In the genomic region with DNA sequence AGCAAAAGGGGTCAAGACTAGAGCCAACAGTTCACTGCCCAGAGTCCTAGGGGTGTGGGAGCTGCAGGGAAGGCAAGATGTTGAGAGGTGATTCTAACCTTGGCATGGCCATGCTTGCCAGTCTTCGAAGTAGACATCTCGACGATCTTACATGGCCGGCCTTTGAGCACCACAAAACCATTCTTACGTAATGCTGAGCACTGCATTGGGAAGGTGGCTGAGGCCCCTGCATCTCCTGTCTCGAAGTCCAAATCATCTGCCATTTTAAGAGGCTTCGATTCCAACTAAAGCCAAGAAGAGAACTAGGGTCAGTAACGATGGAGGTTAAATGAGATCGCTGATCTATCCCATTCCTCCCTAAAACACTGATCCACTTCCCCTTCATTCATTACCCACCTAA, we compare ENCODE assay signal across 8 mouse cellular contexts. TPM values are rescaled to one million over a fixed set of nuclear protein-coding genes. Genes with fewer than 3 reads are reported as not detected.
DNase-seq lines count a peak whose midpoint lies in the region; ATAC-seq and TF ChIP-seq lines count a peak whose summit lies in the region.

No protein-coding gene starts in this region.

- peaks cover 43% of the 10 kb centered on the region for H3K36me3 ChIP-seq in limb, embryonic 15.5 days
- H3K36me3 ChIP-seq in stomach, postnatal 0 days (ENCODE audit: control insufficient read depth, insufficient read depth, low read length): peaks cover 21% of the 10 kb centered on the region

- 81% methylated on average over 9 of the region's 9 CpGs for WGBS in limb, embryonic 15.5 days
- whole genome bisulfite sequencing in stomach, postnatal 0 days: 73% methylated on average over 9 of the region's 9 CpGs

- no peak for TF ChIP-seq EP300 in stomach, postnatal 0 days (optimal IDR thresholded peaks at IDR 0.05)

- no peaks in the 10 kb centered on the region for H3K9me3 ChIP-seq in limb, embryonic 15.5 days
- H3K9me3 ChIP-seq in stomach, postnatal 0 days (ENCODE audit: control insufficient read depth, low read length): no peaks in the 10 kb centered on the region

- H3K27ac ChIP-seq in gastrocnemius, adult 2 months: peak overlapping the region; percentile 96
- H3K27ac ChIP-seq in limb, embryonic 15.5 days: peak overlapping the region; percentile 96
- H3K27ac ChIP-seq in stomach, postnatal 0 days (replicated peaks): peak overlapping the region; percentile 98

- no peak for ATAC-seq in limb, embryonic 15.5 days (ENCODE audit: insufficient number of reproducible peaks, low FRiP score, low TSS enrichment, low read depth)
- ATAC-seq in stomach, postnatal 0 days (ENCODE audit: low FRiP score, low TSS enrichment): no peak

- 0 out of 2 replicates have a peak overlapping the region, but pooled peaks have one; percentile 91 for H3K9ac ChIP-seq in limb, embryonic 15.5 days
- peak overlapping the region; percentile 43 for H3K9ac ChIP-seq in stomach, postnatal 0 days (ENCODE audit: low read length)

- peak; percentile 19 for DNase-seq in gastrocnemius, adult 2 months
- no peak for DNase-seq in gastrocnemius, postnatal 25 days
- peak; percentile 14 for DNase-seq in thymus, postnatal 4 days
- no peak for DNase-seq in thymus, adult 18-20 months
- no peak for DNase-seq in stomach, postnatal 0 days (ENCODE audit: low spot score)
- DNase-seq in MN1 (ENCODE audit: low spot score): no peak
- no peak for DNase-seq in layer of hippocampus, adult 9-10 months (ENCODE audit: low spot score)

- no peak for TF ChIP-seq CTCF in gastrocnemius, adult 2 months (IDR thresholded peaks at IDR 0.05)
- no peak for TF ChIP-seq CTCF in stomach, postnatal 0 days (IDR thresholded peaks at IDR 0.05; ENCODE audit: low read depth)

- peak overlapping the region; percentile 84 for H3K4me2 ChIP-seq in limb, embryonic 15.5 days
- peak overlapping the region; percentile 96 for H3K4me2 ChIP-seq in stomach, postnatal 0 days (replicated peaks; ENCODE audit: low read depth)

- H3K27me3 ChIP-seq in limb, embryonic 15.5 days: no peaks in the 10 kb centered on the region
- H3K27me3 ChIP-seq in stomach, postnatal 0 days (ENCODE audit: control insufficient read depth, insufficient read depth, low read length): no peaks in the 10 kb centered on the region

- intact Hi-C loops in gastrocnemius, adult 2 months (cut with DNase I): loop anchor here (10.0 kb wide), 1 partner anchor 814 kb away; no protein-coding TSS in a partner anchor

- peak overlapping the region; percentile 97 for H3K4me3 ChIP-seq in gastrocnemius, adult 2 months
- peak overlapping the region; percentile 94 for H3K4me3 ChIP-seq in limb, embryonic 15.5 days
- peak overlapping the region; percentile 94; the same call in 1 of the 2 replicates for H3K4me3 ChIP-seq in stomach, postnatal 0 days (ENCODE audit: low read depth, low read length)

- peaks cover 40% of the 10 kb centered on the region for H3K4me1 ChIP-seq in limb, embryonic 15.5 days
- 0 out of 2 replicates have a peak, but pooled peaks cover 5% of the 10 kb centered on the region for H3K4me1 ChIP-seq in stomach, postnatal 0 days (replicated peaks; ENCODE audit: control insufficient read depth, insufficient read depth)

RNA-seq across cellular contexts. Expression of gene Eif5a, which starts 2.7 kb away (rescaled TPM):
- 100 to 1,000 TPM; 413 to 433 TPM for total RNA-seq in gastrocnemius, adult 2 months (2021)
- total RNA-seq in gastrocnemius, postnatal 25 days (2021): 100 to 1,000 TPM; 417 to 422 TPM
- polyA plus RNA-seq in limb, embryonic 15.5 days (2015; fragmentation: Nextera tagmentation; extraction: Ambion mirVana): 1,601 and 1,681 TPM in 2 replicates
- 1,169 and 1,205 TPM in 2 replicates for polyA plus RNA-seq in stomach, postnatal 0 days (2015; fragmentation: Nextera tagmentation; extraction: Ambion mirVana)

RNA-seq across cellular contexts. Expression of gene Gps2, which starts 5.4 kb away (rescaled TPM):
- total RNA-seq in gastrocnemius, adult 2 months (2021): 10 to 100 TPM; 47.1 to 49.6 TPM
- 10 to 100 TPM; 34.6 to 35.2 TPM for total RNA-seq in gastrocnemius, postnatal 25 days (2021)
- polyA plus RNA-seq in limb, embryonic 15.5 days (2015; fragmentation: Nextera tagmentation; extraction: Ambion mirVana): 71.5 and 77.1 TPM in 2 replicates
- 40.6 and 43.3 TPM in 2 replicates for polyA plus RNA-seq in stomach, postnatal 0 days (2015; fragmentation: Nextera tagmentation; extraction: Ambion mirVana)

RNA-seq across cellular contexts. Expression of gene Ybx2, which starts 16.5 kb away (rescaled TPM):
- 10 to 100 TPM in 1 of 2 experiments, 1 to 10 TPM in 1; 8.0 to 16.5 TPM for total RNA-seq in gastrocnemius, adult 2 months (2021)
- total RNA-seq in gastrocnemius, postnatal 25 days (2021): 10 to 100 TPM; 10.4 to 10.9 TPM
- 3.6 and 4.6 TPM in 2 replicates for polyA plus RNA-seq in limb, embryonic 15.5 days (2015; fragmentation: Nextera tagmentation; extraction: Ambion mirVana)
- polyA plus RNA-seq in stomach, postnatal 0 days (2015; fragmentation: Nextera tagmentation; extraction: Ambion mirVana): 1.4 and 1.7 TPM in 2 replicates

RNA-seq across cellular contexts. Expression of gene Neurl4, which starts 18.2 kb away (rescaled TPM):
- 10 to 100 TPM; 25.2 to 33.5 TPM for total RNA-seq in gastrocnemius, adult 2 months (2021)
- 10 to 100 TPM; 25.4 to 26.0 TPM for total RNA-seq in gastrocnemius, postnatal 25 days (2021)
- 7.1 and 7.3 TPM in 2 replicates for polyA plus RNA-seq in limb, embryonic 15.5 days (2015; fragmentation: Nextera tagmentation; extraction: Ambion mirVana)
- polyA plus RNA-seq in stomach, postnatal 0 days (2015; fragmentation: Nextera tagmentation; extraction: Ambion mirVana): 2.3 and 3.9 TPM in 2 replicates

RNA-seq across cellular contexts. Expression of gene 2810408A11Rik, which starts 18.3 kb away (rescaled TPM):
- under 1 TPM in 1 of 2 experiments, not detected in 1; 0.33 TPM for total RNA-seq in gastrocnemius, adult 2 months (2021)
- not detected for total RNA-seq in gastrocnemius, postnatal 25 days (2021)
- polyA plus RNA-seq in limb, embryonic 15.5 days (2015; fragmentation: Nextera tagmentation; extraction: Ambion mirVana): 7.6 and 8.4 TPM in 2 replicates
- polyA plus RNA-seq in stomach, postnatal 0 days (2015; fragmentation: Nextera tagmentation; extraction: Ambion mirVana): 5.6 and 5.9 TPM in 2 replicates

Comparison
In these comparisons a context has a peak if more than half of its experiments do, and no peak if none do; other contexts are left out.
1. DNase-seq: peak in gastrocnemius, adult 2 months (single experiment) and thymus, postnatal 4 days (single experiment); none in gastrocnemius, postnatal 25 days (single experiment), thymus, adult 18-20 months (0 of 2), stomach, postnatal 0 days (single experiment), MN1 (single experiment) and layer of hippocampus, adult 9-10 months (single experiment).
2. Peak in every context shown above with its lines, with median percentiles within 50 percentile points of each other: H3K27ac ChIP-seq and H3K4me3 ChIP-seq.